Mouse (Mus musculus): ENCODE data around the gene Selenon. TPM values are rescaled to one million over a fixed set of nuclear protein-coding genes. Genes with fewer than 3 reads are reported as not detected.

Gene Selenon
- polyA plus RNA-seq, 1 experiment from 2014 or later = 16.7 TPM

DNA sequence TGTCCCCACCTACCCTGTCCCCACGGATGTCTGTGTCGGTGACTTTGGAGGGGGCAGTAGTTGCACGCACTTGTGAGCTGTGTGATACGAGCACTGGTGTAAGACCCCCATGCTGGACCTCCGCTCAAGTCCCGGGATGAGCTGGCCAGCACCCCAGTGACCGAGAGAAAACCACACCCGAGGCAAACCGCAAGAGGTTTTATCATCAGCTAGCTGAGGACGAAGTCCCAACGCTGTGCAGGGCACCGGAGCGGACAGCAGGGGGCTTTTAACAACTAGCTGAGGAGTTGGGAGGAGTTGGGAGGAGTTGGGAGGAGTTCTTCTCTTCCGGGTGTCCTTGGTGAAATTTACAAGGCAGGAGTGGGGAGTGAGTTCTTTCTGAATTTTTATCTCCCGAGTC lies 39.2 kb downstream of the Selenon start:
- Histone ChIP-seq H3K4me1 (replicated peaks; ENCODE audit: control insufficient read depth, insufficient read depth, low read length) (no peaks in the 10 kb centered on the region), H3K4me3 (ENCODE audit: low read depth, low read length) (no peak overlapping the region), H3K36me3 (ENCODE audit: control insufficient read depth, insufficient read depth, low read length) (no peaks in the 10 kb centered on the region), H3K9ac (ENCODE audit: low read depth, low read length) (no peak overlapping the region), H3K9me3 (ENCODE audit: control insufficient read depth, low read length) (no peaks in the 10 kb centered on the region), H3K27me3 (ENCODE audit: control insufficient read depth, insufficient read depth, low read length) (no peaks in the 10 kb centered on the region), H3K4me2 (replicated peaks; ENCODE audit: low read depth, low read length) (peak overlapping the region; percentile 13; the same call in 1 of the 2 replicates), H3K27ac (ENCODE audit: low read depth, low read length) (no peak overlapping the region)
- 31% methylated on average over 15 of the region's 15 CpGs for WGBS
- ATAC-seq (ENCODE audit: low FRiP score) (no peak), DNase-seq (ENCODE audit: low spot score) (peak; percentile 66)

DNA sequence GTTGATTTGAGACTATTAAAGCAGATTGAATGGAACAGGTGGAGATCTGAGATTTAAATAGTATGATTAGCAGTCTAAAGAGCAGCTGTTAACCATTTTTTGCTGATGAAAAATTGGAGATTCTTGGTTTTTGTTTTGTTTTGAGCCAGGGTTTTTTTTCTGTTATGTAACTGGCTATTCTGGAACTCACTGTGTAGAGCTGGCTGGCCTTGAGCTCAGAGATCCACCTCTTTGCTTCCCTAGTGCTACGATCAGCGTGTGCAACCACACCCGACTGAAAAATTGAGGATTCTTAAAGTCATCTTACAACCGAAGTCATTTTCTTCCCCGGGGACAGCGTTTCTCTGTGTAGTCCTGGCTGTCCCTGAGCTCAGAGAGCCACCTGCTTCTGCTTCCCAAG lies 40.2 kb downstream of the Selenon start:
- no peaks in the 10 kb centered on the region for H3K27me3 ChIP-seq (ENCODE audit: control insufficient read depth, insufficient read depth, low read length)
- ATAC-seq (ENCODE audit: low FRiP score) (no peak), DNase-seq (ENCODE audit: low spot score) (no peak)
- WGBS = 84% methylated on average over 6 of the region's 6 CpGs
- H3K4me3 ChIP-seq (ENCODE audit: low read depth, low read length) = peak overlapping the region; percentile 59
- H3K9ac ChIP-seq (ENCODE audit: low read depth, low read length) = no peak overlapping the region
- H3K9me3 ChIP-seq (ENCODE audit: control insufficient read depth, low read length) = no peaks in the 10 kb centered on the region
- H3K4me1 ChIP-seq (replicated peaks; ENCODE audit: control insufficient read depth, insufficient read depth, low read length) = no peaks in the 10 kb centered on the region
- no peaks in the 10 kb centered on the region for H3K36me3 ChIP-seq (ENCODE audit: control insufficient read depth, insufficient read depth, low read length)
- H3K4me2 ChIP-seq (replicated peaks; ENCODE audit: low read depth, low read length) = peak overlapping the region; percentile 86
- no peak overlapping the region for H3K27ac ChIP-seq (ENCODE audit: low read depth, low read length)

DNA sequence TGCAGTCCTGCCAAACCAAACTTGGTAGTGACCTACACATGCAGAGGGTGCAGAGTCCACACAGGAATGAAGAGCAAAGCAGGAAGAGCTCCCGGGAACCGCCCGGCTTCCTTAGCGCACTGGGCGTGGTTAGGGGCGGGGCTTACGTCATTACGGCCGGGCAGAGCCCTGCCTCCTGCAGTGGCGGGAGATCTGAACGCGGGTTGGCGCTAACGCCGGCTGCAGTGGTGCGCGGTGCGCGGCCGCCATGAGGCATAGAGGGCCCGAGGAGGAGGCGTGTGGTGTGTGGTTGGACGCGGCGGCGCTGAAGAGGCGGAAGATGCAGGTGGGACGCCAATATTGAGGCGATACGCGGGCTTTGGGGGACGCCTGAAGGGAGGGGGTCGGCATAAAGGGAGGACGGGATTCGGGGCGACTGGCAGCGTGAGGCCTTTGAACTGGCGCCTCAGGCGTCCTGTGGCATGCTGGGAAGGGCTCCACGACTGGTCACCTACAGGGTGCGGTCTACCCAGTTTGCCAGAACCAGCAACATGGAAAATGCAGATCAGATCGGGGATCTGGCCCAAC lies 41.0 kb downstream of the Selenon start, which contains the start of gene Aunip:
Aunip (plus strand) TSS at position 155 of the 567 bp plus-strand sequence.
- Histone ChIP-seq H3K36me3 (ENCODE audit: control insufficient read depth, insufficient read depth, low read length) (no peaks in the 10 kb centered on the region), H3K4me2 (replicated peaks; ENCODE audit: low read depth, low read length) (peak within 1 kb of the TSS; percentile 86), H3K27ac (ENCODE audit: low read depth, low read length) (no peak within 1 kb of the TSS), H3K27me3 (ENCODE audit: control insufficient read depth, insufficient read depth, low read length) (no peaks in the 10 kb centered on the region), H3K9ac (ENCODE audit: low read depth, low read length) (peak within 1 kb of the TSS; percentile 54; the same call in 1 of the 2 replicates), H3K4me1 (replicated peaks; ENCODE audit: control insufficient read depth, insufficient read depth, low read length) (no peaks in the 10 kb centered on the region), H3K9me3 (ENCODE audit: control insufficient read depth, low read length) (no peaks in the 10 kb centered on the region), H3K4me3 (ENCODE audit: low read depth, low read length) (peak within 1 kb of the TSS; percentile 59)
- WGBS = under 1% methylated on average over 42 of the region's 42 CpGs
- ATAC-seq (ENCODE audit: low FRiP score) (peak; percentile 96), DNase-seq (ENCODE audit: low spot score) (peak; percentile 98)

DNA sequence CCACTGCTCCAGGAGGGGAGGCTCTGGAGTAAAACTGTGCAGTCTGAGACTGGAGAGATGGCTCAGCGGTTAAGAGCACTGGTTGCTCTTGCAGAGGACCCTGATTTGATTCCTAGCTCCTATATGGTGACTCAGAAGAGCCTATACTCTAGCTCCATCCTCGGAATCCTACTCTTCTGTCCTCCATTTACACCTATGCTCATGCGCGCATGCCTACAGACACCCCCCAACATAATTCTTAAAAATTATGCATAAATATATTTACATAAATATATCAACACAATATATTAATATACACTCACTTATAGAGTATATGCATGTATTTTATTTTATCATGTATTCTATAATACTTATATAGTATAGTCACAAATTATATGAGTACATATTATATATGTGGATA lies 41.6 kb downstream of the Selenon start:
- ATAC-seq (ENCODE audit: low FRiP score) = peak; percentile 46
- H3K4me3 ChIP-seq (ENCODE audit: low read depth, low read length) = no peak overlapping the region
- no peak overlapping the region for H3K9ac ChIP-seq (ENCODE audit: low read depth, low read length)
- H3K9me3 ChIP-seq (ENCODE audit: control insufficient read depth, low read length) = no peaks in the 10 kb centered on the region
- no peaks in the 10 kb centered on the region for H3K4me1 ChIP-seq (replicated peaks; ENCODE audit: control insufficient read depth, insufficient read depth, low read length)
- no peak for DNase-seq (ENCODE audit: low spot score)
- 75% methylated on average over 4 of the region's 4 CpGs for WGBS
- H3K27ac ChIP-seq (ENCODE audit: low read depth, low read length) = no peak overlapping the region
- no peak overlapping the region for H3K4me2 ChIP-seq (replicated peaks; ENCODE audit: low read depth, low read length)
- no peaks in the 10 kb centered on the region for H3K27me3 ChIP-seq (ENCODE audit: control insufficient read depth, insufficient read depth, low read length)
- no peaks in the 10 kb centered on the region for H3K36me3 ChIP-seq (ENCODE audit: control insufficient read depth, insufficient read depth, low read length)

DNA sequence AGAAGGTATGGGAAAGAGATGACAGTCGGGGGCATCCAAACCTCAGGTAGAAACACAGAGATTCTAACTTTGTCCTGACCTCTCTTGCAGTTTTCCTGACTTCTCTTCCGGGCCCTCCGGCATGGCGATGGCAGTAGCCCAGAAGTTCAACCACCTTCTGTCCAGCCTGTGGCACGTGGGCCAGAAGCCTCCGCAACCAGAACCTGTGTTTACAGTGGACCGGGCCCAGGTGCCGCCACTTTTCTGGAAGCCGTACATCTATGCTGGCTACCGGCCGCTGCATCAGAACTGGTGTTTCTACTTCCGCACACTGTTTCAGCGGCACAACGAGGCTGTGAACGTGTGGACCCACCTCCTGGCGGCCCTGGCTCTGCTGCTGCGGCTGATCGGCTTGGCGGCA lies 45.3 kb downstream of the Selenon start:
- Histone ChIP-seq H3K4me3 (ENCODE audit: low read depth, low read length) (no peak overlapping the region), H3K27me3 (ENCODE audit: control insufficient read depth, insufficient read depth, low read length) (no peaks in the 10 kb centered on the region), H3K27ac (ENCODE audit: low read depth, low read length) (no peak overlapping the region), H3K4me2 (replicated peaks; ENCODE audit: low read depth, low read length) (no peak overlapping the region), H3K4me1 (replicated peaks; ENCODE audit: control insufficient read depth, insufficient read depth, low read length) (no peaks in the 10 kb centered on the region), H3K36me3 (ENCODE audit: control insufficient read depth, insufficient read depth, low read length) (no peaks in the 10 kb centered on the region), H3K9ac (ENCODE audit: low read depth, low read length) (no peak overlapping the region), H3K9me3 (ENCODE audit: control insufficient read depth, low read length) (no peaks in the 10 kb centered on the region)
- ATAC-seq (ENCODE audit: low FRiP score) (no peak), DNase-seq (ENCODE audit: low spot score) (no peak)
- 86% methylated on average over 19 of the region's 19 CpGs for WGBS

DNA sequence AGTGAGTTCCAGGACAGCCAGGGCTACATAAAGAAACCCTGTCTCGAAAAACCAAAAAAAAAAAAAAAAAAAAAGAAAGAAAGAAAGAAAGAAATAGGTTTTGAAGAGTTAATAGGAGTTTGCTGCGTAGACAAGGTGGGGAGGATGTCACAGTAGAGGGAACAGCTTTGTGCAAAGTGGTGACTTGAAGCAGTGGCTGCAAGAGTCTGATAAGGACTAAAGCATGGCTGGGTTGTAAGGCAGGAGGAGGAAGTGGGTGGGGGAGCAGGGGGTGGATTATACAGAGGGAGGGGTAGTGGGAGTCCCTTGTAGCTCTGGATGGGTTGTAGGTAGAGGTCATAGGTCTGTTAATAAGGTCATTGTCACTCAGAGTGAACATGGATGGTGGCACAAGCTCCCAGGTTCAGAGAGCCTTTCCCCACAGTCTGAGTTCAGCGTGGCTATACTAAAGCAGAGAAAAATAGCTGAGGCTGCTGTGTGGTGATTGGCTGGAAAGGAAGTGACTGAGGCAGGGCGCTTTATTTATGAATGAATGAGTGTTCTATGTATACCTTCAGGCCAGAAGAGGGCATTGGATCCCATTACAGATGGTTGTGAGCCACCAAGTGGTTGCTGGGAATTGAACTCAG lies 45.9 kb downstream of the Selenon start:
- ATAC-seq (ENCODE audit: low FRiP score) (no peak), DNase-seq (ENCODE audit: low spot score) (no peak)
- Histone ChIP-seq H3K4me2 (replicated peaks; ENCODE audit: low read depth, low read length) (no peak overlapping the region), H3K9ac (ENCODE audit: low read depth, low read length) (no peak overlapping the region), H3K4me1 (replicated peaks; ENCODE audit: control insufficient read depth, insufficient read depth, low read length) (no peaks in the 10 kb centered on the region), H3K9me3 (ENCODE audit: control insufficient read depth, low read length) (no peaks in the 10 kb centered on the region), H3K27me3 (ENCODE audit: control insufficient read depth, insufficient read depth, low read length) (no peaks in the 10 kb centered on the region), H3K27ac (ENCODE audit: low read depth, low read length) (no peak overlapping the region), H3K4me3 (ENCODE audit: low read depth, low read length) (no peak overlapping the region), H3K36me3 (ENCODE audit: control insufficient read depth, insufficient read depth, low read length) (no peaks in the 10 kb centered on the region)
- WGBS = 77% methylated on average over 3 of the region's 4 CpGs

DNA sequence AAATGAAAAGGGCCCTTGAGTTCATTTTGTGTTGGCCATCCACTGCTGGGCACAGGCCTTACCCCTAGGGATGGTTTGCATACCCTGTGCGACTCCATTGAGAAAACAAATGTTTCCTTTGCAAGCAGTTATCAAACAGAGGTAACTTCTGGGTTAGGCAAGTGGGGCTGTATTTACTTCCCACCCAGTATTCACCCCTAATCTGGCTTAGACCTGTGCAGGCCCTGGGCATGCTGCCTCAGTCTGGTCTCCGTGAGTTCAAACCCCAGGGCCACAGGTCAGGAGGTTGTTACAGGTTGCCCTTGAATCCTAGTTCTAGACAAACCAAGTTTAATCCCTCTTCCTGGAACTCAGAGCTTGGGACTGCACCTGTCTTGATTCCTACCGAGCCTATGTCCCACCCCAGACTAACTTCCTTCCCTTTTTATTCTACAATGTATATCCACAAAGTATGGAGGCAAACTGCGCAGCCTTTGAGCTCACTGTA lies 46.6 kb downstream of the Selenon start:
- Histone ChIP-seq H3K4me1 (replicated peaks; ENCODE audit: control insufficient read depth, insufficient read depth, low read length) (no peaks in the 10 kb centered on the region), H3K9me3 (ENCODE audit: control insufficient read depth, low read length) (no peaks in the 10 kb centered on the region), H3K4me3 (ENCODE audit: low read depth, low read length) (no peak overlapping the region), H3K27me3 (ENCODE audit: control insufficient read depth, insufficient read depth, low read length) (no peaks in the 10 kb centered on the region), H3K36me3 (ENCODE audit: control insufficient read depth, insufficient read depth, low read length) (no peaks in the 10 kb centered on the region), H3K27ac (ENCODE audit: low read depth, low read length) (no peak overlapping the region), H3K9ac (ENCODE audit: low read depth, low read length) (no peak overlapping the region), H3K4me2 (replicated peaks; ENCODE audit: low read depth, low read length) (no peak overlapping the region)
- DNase-seq (ENCODE audit: low spot score) (no peak), ATAC-seq (ENCODE audit: low FRiP score) (no peak)
- 89% methylated on average over 4 of the region's 4 CpGs for WGBS

DNA sequence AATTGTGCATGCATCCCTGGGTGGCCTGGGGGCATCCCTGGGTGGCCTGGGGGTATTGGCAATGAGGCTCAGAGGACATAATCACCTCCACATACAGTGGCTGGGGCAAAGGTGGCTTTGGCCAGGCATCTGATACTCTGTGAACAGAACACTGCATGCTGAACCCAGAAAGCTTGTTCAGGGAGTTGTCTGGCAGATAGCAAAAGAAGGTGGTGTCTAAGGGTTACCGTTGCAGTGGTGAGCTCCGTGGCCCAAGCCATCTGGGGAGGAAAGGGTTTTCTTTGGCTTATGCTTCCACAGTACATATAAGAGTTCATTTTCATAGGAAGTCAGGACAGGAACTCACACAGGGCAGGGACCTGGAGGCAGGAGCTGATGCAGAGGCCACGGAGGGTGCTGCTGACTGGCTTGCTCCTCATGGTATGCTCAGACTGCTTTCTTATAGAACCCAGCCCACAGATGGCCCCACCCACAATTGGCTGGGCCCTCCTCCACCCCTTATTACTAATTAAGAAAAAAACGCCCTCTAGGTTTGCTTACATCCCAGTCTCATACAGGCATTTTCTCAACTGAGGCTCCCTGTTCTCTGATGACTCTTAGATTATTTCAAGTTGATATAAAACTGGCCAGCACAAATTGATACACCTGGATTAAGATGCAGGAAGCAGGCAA lies 48.1 kb downstream of the Selenon start:
- Histone ChIP-seq H3K4me1 (replicated peaks; ENCODE audit: control insufficient read depth, insufficient read depth, low read length) (no peaks in the 10 kb centered on the region), H3K4me2 (replicated peaks; ENCODE audit: low read depth, low read length) (no peak overlapping the region), H3K4me3 (ENCODE audit: low read depth, low read length) (no peak overlapping the region), H3K9ac (ENCODE audit: low read depth, low read length) (no peak overlapping the region), H3K9me3 (ENCODE audit: control insufficient read depth, low read length) (no peaks in the 10 kb centered on the region), H3K27ac (ENCODE audit: low read depth, low read length) (no peak overlapping the region), H3K36me3 (ENCODE audit: control insufficient read depth, insufficient read depth, low read length) (no peaks in the 10 kb centered on the region), H3K27me3 (ENCODE audit: control insufficient read depth, insufficient read depth, low read length) (no peaks in the 10 kb centered on the region)
- DNase-seq (ENCODE audit: low spot score) (no peak), ATAC-seq (ENCODE audit: low FRiP score) (no peak)
- WGBS = 84% methylated on average over 4 of the region's 4 CpGs
